Mouse (Mus musculus) adrenal gland (tissue): ENCODE measurements around the gene Sptlc3.

ENCODE experiments used
- intact Hi-C: fragments of 180-260 bp; cut with DNase I; formaldehyde crosslinking; loops from one replicate; pipeline ENCODE4 v1.15.1; 2025
- long read RNA-seq, 2 experiments: library from polyadenylated mRNA; unstranded; transcript quantifications; one replicate each; pipeline ENCODE4 v2.0.0; 2020; ENCODE audit warnings: borderline replicate concordance in 1 of 2; ENCODE audit not compliant: insufficient replicate concordance in 1 of 2

The Sptlc3 gene
- long read RNA-seq, experiment 1 = 0 reads
- long read RNA-seq, experiment 2 = 0 reads

- intact Hi-C loops = no loop called here
These were observed at the start of gene Sptlc3 for GRCm38 (mm10) chr2:139493836-139494235. Sptlc3 (plus strand) TSS chr2:139493913.

GRCm38 (mm10) chr2:139467726-139468125 is 26.0 kb upstream of the Sptlc3 start:
- intact Hi-C loops = no loop called here

DNA sequence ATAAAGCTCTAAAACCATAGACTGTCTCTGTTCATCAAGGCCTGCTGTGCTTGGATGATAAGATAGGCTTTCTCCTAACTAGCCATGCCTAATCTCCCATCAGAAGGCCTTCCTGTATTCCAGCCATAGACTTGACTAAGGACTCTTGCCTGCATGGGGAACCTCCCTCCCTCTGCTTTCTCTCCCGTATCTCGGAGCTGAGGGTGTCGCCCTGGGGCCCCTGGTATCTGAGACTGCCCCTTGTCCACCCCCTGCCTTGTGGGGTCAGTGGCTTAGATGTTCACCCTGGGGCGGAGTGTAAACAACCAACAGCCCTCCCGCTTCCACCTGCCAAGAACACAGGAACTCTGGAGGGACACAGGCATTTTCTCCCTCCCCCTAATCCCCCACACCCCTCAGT is 5.0 kb upstream of the Sptlc3 start:
- intact Hi-C loops = no loop called here

GRCm38 (mm10) chr2:139494629-139495028 is 916 bp downstream of the Sptlc3 start:
- intact Hi-C loops = no loop called here

GRCm38 (mm10) chr2:139561966-139562505 is 68.3 kb downstream of the Sptlc3 start:
- intact Hi-C loops = no loop called here

GRCm38 (mm10) chr2:139579280-139579679 is 85.6 kb downstream of the Sptlc3 start:
- intact Hi-C loops = loop anchor here (2.0 to 5.0 kb wide), 2 partner anchors 156 to 197 kb away; no protein-coding TSS in a partner anchor

DNA sequence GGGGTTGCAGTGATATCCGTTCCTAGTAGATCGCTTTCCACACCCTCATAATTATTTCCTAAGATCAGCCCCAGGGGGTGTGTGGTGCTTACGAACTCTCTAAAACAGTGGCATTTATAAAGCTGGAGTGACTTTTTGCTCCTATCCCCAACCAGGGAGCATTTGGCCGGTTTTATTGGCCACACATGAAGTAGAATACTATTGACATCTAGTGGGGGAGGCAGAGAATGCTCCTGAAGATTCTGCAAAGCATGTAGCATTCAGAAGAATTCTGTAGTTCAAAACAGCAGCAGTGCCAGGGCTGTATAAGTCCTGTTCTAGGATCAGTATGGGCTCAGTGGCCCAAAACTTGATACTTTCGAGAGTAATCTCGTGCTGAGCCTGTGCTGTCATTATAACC is 89.1 kb downstream of the Sptlc3 start:
- intact Hi-C loops = loop anchor here (10.0 kb wide), 1 partner anchor 572 kb away; the partner anchor contains the start of gene Gm17374

GRCm38 (mm10) chr2:139587660-139588200 is 94.0 kb downstream of the Sptlc3 start:
- intact Hi-C loops = loop anchor here (10.0 kb wide), 1 partner anchor 567 kb away; the partner anchor contains the start of gene Gm17374

GRCm38 (mm10) chr2:139589905-139590304 is 96.2 kb downstream of the Sptlc3 start:
- intact Hi-C loops = loop anchor here (2.0 to 10.0 kb wide), 4 partner anchors 87 to 565 kb away; partner anchors contain the start of genes Gm17374 and Ism1

DNA sequence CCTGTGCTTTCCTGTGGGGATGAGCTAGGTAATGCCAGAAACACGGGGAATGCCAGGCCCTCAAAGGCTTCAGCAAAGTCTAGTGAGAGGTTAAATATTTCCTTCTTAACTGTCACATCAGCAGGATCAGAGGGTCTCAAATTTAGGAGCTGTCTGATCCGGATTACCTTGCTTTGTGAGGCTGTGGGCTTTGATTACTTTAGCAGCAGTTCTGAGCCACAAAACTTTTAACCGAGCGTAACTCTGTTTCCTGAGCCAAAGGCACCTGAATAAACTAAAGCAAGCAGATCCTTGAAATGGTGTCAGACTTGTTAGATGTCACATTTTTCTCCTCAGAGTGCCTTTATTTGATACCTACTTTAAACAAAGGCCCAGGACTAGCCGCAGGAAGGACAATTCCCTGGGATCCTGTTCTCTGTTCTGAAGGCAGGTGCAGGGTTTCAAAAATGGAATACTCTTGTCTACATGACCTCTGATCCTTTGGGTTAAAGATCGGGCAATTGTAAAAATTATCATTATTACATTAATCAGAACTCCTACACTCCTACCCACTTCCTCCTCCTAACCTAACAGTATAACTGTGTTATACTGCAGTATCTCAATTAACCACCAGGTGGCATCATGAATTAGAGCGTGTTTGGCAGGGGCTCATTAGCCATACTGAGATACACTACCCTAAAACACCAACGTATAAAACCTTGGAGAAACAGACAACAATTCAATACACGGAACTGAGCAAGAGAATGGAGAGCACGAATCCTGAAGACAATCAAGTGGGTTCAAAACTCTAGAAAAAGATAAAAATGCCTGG is 97.4 kb downstream of the Sptlc3 start:
- intact Hi-C loops = loop anchor here (2.0 to 5.0 kb wide), 3 partner anchors 86 to 376 kb away; partner anchors contain the start of gene Ism1

DNA sequence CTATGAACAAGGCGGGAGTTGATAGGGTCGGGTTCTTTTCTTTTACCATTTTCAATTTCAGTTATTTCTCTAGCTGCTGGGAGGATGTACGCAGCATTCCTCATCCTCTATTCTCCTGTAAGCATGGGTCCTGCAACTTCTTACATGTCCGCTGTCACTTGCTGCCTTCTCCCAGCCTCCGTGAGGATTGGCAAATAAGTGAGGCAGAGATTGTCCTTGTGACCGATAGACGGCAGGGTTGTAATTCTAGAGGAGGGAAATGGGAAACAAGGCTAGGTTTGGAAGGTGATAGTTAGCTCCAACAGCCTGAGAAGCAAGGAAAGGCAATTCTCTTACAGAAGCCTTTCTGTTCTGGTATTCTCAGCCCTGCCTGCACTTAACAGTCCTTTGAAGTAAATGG is 98.4 kb downstream of the Sptlc3 start:
- intact Hi-C loops = loop anchor here (5.0 kb wide), 2 partner anchors 85 to 130 kb away; partner anchors contain the start of gene Ism1

- intact Hi-C loops = no loop called here
These were observed 103.5 kb downstream of the Sptlc3 start for GRCm38 (mm10) chr2:139597229-139597628.

DNA sequence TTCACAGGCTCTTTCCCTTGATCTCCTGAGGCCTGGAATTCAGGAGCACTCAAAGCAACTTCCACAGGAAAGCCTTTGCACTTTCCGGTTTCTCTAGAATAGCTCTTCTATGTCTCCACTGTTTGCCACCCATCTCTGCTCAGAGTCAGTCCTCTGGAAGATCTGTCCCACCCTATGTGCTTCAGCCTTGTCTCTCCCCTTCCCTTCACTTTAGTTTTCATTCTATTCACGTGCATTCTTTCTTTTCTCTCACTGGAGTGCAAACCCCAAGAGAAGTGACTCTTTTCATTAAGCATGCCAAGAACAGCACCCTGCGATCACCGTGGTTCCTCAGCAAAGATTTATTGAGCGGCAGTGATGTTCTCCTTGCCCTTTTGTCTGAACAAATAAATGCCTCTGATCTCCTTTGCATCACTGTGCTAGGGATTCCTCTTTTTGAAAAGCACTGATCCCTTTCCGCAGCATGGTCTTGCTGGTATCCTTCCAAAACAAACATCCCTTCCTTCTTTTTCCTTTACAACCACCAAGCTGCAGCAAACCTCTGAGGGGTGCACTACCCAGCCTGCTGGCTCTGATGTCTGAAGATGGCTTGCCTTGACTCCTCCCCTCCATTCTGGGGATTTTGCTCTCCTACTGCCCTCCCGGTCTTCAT is 108.0 kb downstream of the Sptlc3 start:
- intact Hi-C loops = no loop called here

DNA sequence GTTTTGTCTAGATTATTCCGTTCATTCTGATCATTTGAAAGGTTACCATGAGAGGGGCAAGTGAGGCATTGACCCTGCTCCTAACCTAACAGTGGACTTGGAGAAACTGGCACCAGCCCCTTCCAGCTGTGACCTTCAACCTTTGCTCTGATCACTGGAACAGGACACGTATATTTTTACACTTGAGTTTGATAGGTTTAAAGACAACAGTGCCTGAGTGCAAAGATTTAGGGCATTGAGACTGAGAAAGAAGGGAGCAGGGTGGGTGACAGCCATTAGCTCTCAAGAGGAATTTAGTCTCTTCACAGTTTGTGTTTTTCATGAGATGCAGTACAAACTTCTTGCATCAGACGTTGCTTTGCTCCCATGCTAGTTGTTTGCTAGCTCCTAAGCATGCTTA is 114.5 kb downstream of the Sptlc3 start:
- intact Hi-C loops = no loop called here

DNA sequence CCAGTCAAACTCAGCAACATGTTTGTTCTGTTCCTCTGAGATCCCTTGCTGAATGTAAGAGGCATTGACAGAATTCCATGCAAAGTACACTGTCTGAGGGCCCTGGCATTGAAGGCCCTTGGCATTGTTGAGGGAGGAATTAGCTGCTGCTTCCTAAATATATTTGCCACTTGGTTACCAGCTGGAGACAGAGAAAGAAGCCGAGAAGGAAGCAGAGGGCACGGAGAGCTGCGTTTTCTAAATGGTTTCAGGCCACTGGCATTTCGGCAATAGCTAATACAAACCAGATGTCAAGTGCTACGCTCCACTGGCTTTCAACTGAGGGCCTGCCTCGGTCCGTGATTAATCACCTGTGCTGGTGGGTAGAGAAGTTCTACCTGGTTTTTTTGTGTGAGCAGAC is 115.1 kb downstream of the Sptlc3 start:
- intact Hi-C loops = no loop called here

DNA sequence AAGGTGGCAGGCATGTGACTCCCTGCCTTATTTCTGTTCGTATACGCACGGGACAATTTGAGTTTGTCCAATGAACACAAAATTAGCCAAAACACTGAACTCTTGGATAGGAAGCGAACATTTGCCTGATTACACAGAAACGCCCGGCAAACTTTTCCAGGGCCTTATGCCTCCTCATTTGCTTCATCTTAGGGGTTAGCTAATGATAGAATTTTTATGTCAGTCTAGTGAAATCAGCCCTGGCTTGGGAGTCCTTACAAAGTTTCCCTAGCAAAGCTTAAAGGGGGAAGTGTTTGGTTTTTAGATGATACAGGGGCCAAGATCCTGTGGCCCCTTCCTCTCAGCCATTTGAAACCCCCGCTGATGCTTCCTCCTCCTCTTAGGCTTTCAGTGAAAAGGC is 115.5 kb downstream of the Sptlc3 start:
- intact Hi-C loops = no loop called here

DNA sequence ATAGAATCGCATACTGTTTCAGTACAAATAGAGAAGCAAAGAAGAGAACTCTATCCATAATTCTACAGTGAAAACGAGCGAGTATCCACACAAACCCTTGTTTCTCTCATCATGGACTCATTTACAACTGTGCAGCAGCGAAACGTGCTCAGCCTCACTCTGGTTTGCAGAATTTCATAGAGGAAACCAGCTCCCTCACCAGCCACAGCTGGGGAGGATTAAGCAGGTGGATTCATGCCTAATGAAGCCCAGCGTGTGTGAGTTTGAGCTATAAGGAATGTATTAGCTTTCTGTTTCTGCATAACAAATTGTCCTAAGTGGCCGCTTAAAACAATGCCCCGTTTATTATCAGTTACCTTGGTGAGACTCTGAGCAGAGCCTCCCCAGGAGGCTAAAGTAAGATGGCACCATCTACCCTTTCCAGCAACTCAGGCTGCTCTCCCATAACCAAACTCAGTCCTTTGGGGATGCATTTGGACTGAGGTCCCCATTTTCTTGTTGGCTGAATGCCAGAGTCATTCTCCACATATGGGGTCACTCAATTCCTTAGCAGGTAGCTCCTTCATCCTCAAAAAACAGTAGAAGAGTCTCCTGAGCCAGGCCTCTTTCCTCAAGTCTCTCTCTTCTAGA is 116.1 kb downstream of the Sptlc3 start:
- intact Hi-C loops = no loop called here

DNA sequence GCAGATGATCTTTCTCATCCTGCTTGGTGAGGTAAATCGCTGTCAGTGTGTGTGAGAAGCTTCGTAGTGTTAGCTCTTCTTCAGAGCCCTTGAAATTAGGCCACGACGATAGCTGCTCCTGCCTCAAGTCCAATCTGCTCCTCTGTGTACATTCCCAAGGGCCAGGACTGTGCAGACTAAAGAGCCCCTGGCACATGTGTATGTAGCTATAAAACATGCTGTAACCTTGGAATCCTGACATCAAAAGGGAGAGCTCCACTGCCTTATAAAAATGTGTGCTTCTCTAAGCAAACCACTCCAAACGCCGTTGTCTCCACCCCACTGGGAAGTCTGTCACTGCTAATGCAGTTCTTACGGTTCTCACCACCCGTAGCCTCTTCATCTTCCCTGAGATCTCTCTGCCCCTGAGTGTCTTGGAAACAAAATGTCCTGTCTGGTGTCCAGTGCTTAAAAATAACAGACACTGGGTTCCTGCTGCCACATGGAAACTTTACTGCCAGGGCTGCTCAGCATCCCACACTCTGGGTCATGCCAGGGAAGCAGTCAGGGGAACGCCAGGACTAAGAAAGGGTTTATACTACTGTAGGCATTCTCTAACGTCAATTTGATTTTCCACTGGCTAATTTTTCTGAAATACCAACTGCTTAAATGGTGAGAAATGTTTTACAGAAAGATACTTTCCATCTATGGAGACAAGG is 118.8 kb downstream of the Sptlc3 start:
- intact Hi-C loops = no loop called here

DNA sequence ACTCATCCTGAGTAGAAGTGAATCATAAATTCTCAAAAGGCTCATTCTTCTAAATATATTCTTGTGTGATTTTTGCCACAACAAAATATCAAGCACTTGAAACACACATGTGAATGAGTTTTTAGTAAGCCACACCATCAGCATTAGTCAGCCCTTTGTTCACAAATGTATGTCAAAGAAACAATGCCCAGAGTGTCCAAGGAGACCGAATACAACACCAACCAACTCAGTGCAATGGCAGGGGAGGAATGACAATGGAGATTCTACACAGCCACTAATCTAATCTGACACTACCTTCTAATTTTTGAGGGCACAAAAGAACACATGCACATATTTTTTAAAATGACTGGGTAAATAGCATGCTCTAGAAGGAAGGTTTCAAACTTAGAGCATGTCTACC is 132.8 kb downstream of the Sptlc3 start:
- intact Hi-C loops = no loop called here

GRCm38 (mm10) chr2:139628731-139629130 is 135.0 kb downstream of the Sptlc3 start:
- intact Hi-C loops = no loop called here

GRCm38 (mm10) chr2:139629653-139630052 is 135.9 kb downstream of the Sptlc3 start:
- intact Hi-C loops = no loop called here
